Mouse (Mus musculus) liver, embryonic 12.5 days (tissue): ENCODE measurements around the gene Gm43191. TPM values are rescaled to one million over a fixed set of nuclear protein-coding genes. Genes with fewer than 3 reads are reported as not detected.

Source experiments
- ATAC-seq: fragments of 200-750 bp; cut with Nextera tagmentation; 2 replicates; pipeline ENCODE4 v1.8.0; 2017; ENCODE audit warnings: moderate number of reproducible peaks, mild to moderate bottlenecking, moderate library complexity
- H3K27ac ChIP-seq: fragments of 300-500 bp; sonication (generic); 2 replicates; pipeline ENCODE4 v1.5.1; 2016; ENCODE audit warnings: mild to moderate bottlenecking
- H3K27me3 ChIP-seq: fragments of 300-500 bp; sonication (generic); replicated peaks from 2 replicates; pipeline ENCODE4 v1.6.1; 2016; ENCODE audit warnings: mild to moderate bottlenecking, moderate library complexity
- H3K36me3 ChIP-seq: fragments of 300-500 bp; sonication (generic); 2 replicates; pipeline ENCODE4 v1.6.1; 2016; ENCODE audit warnings: mild to moderate bottlenecking, moderate library complexity
- H3K4me1 ChIP-seq: fragments of 300-500 bp; sonication (generic); 2 replicates; pipeline ENCODE4 v1.6.1; 2016
- H3K4me2 ChIP-seq: fragments of 300-500 bp; sonication (generic); 2 replicates; pipeline ENCODE4 v1.6.1; 2016; ENCODE audit warnings: mild to moderate bottlenecking, moderate library complexity
- H3K4me3 ChIP-seq: fragments of 300-500 bp; sonication (generic); 2 replicates; pipeline ENCODE4 v1.5.1; 2016; ENCODE audit warnings: mild to moderate bottlenecking, moderate library complexity
- H3K9ac ChIP-seq: fragments of 300-500 bp; sonication (generic); 2 replicates; pipeline ENCODE4 v1.6.1; 2016; ENCODE audit warnings: mild to moderate bottlenecking, moderate library complexity
- H3K9me3 ChIP-seq: fragments of 300-500 bp; sonication (generic); replicated peaks from 2 replicates; pipeline ENCODE4 v1.6.1; 2016; ENCODE audit warnings: mild to moderate bottlenecking, moderate library complexity
- WGBS: fragments of 180-500 bp; shearing (Covaris S2); methylation state at CpG from one replicate; pipeline ENCODE4 v1.1.7; 2016; ENCODE audit not compliant: insufficient replicate concordance; 5-methylcytosine and 5-hydroxymethylcytosine counted together
- polyA plus RNA-seq: library from polyadenylated mRNA; unstranded; fragments of >200 nt; fragmentation: Nextera tagmentation; extraction: Ambion mirVana; gene quantifications from 2 replicates; pipeline ENCODE4 v1.2.1, GENCODE M21; 2016

The Gm43191 gene
- polyA plus RNA-seq, 1 experiment from 2014 or later, result not detected

DNA sequence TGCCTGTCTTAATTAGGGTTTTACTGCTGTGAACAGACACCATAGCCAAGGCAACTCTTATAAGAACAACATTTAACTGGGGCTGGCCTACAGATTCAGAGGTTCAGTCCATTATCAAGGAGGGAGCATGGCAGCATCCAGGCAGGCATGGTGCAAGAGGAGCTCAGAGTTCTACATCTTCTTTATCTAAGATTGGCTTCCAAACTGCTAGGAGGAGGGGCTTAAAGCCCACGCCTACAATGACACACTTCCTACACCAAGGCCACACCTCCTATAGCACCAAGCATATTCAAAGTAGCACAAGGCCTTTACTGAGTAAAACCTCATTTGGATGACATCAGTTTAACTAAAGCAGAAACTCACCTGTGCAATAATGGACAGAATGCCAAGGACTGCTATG is 41.0 kb downstream of the Gm43191 start:
- H3K36me3 ChIP-seq, result peaks cover 95% of the 10 kb centered on the region
- 57% methylated on average over 1 of the region's 1 CpGs for WGBS
- H3K9ac ChIP-seq, result no peak overlapping the region
- H3K27me3 ChIP-seq, result no peaks in the 10 kb centered on the region
- peak; percentile 80 for ATAC-seq
- H3K9me3 ChIP-seq, result no peaks in the 10 kb centered on the region
- H3K4me3 ChIP-seq, result no peak overlapping the region
- no peak overlapping the region for H3K4me2 ChIP-seq
- no peak overlapping the region for H3K27ac ChIP-seq
- H3K4me1 ChIP-seq, result peaks cover 16% of the 10 kb centered on the region

DNA sequence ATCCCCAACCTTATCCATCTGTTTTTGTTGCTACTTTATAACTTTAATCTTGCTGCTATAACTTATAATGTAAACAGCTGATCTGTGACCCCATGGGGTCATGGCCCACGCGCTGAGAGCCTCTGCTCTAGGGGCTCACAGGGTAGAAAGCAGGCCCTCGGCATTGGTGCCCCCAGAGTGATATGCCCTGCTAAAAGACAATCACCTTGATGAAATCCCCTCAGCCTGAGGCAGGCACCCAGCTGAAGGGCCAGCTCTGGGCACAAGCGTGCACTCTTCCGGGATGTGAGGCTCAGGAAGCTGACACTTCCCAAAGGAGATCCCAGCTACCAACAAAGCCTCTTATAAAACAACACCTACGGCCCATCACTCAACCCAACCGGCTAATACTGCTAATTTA is 42.5 kb downstream of the Gm43191 start:
- 87% methylated on average over 7 of the region's 7 CpGs for WGBS
- peaks cover 97% of the 10 kb centered on the region for H3K36me3 ChIP-seq

DNA sequence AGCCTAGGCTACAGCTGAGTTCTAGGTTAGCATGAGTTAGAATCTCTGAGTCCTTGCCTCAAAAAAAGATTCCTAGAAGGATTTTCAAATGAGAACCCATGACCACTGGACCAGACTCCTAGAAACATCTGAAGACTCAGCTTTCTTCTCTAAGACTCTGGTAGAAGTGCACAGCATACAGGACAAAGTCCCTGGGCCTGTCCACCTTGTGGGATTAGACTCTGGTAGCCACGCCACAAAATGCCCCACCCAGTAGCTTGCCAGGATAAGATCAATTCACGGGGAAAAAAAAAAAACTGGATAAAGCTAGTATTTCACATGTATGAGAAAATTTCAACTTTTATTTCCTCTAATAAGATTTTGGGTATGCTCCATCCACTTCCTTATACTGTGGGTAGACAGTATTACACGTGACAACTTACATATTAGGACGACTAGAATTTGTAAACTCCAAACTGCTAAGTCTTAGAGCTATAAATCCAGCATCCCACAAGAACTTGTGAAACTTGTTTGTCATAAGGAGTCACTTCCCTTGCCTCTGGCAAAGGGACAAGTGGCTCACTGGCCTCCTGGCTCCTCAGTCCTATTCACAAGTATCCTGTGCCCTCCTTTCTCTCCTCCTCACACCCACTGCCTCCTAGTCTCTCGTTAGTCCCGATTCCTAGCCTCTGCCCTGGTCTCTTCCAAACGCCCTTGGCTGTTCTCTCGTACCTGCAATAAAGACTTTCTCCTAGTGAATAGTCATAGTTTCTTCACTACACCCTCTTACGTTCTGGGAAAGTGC is 43.2 kb downstream of the Gm43191 start:
- no peak overlapping the region for H3K9ac ChIP-seq
- no peak overlapping the region for H3K4me2 ChIP-seq
- H3K27me3 ChIP-seq, result no peaks in the 10 kb centered on the region
- H3K36me3 ChIP-seq, result peaks cover 97% of the 10 kb centered on the region
- H3K4me3 ChIP-seq, result no peak overlapping the region
- 78% methylated on average over 9 of the region's 9 CpGs for WGBS
- H3K4me1 ChIP-seq, result peaks cover 8% of the 10 kb centered on the region
- H3K9me3 ChIP-seq, result no peaks in the 10 kb centered on the region
- ATAC-seq, result no peak
- H3K27ac ChIP-seq, result no peak overlapping the region

More for the DNA sequence above, 42.5 kb downstream of the Gm43191 start:
- H3K4me2 ChIP-seq, result no peak overlapping the region
- no peaks in the 10 kb centered on the region for H3K9me3 ChIP-seq
- H3K4me3 ChIP-seq, result no peak overlapping the region
- H3K4me1 ChIP-seq, result peaks cover 15% of the 10 kb centered on the region
- H3K27ac ChIP-seq, result no peak overlapping the region
- H3K27me3 ChIP-seq, result no peaks in the 10 kb centered on the region
- ATAC-seq, result no peak
- H3K9ac ChIP-seq, result no peak overlapping the region

DNA sequence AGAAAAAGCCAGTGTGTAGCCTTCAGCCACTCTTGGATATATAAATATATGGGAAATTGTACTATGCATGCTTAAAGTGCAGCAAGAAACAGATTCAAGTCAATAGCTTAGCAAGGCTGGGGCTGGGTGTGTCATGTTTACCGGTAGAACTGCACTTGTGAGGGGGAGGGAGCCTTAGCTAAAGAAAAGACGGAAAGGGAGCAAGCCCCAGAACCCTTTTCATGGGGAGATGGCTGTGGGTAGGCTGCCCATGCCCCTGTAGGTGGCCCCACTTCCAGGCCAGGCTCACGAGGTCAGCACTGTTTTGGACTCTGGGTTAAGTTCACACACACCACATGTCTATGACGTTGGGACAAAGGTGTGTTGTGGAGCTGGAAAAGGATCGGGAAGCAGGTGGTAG is 45.3 kb downstream of the Gm43191 start:
- ATAC-seq, result no peak
- WGBS, result 70% methylated on average over 5 of the region's 5 CpGs
- Histone ChIP-seq H3K27me3 (no peaks in the 10 kb centered on the region), H3K4me3 (no peak overlapping the region), H3K9me3 (no peaks in the 10 kb centered on the region), H3K9ac (no peak overlapping the region), H3K36me3 (peaks cover 94% of the 10 kb centered on the region), H3K4me2 (no peak overlapping the region), H3K27ac (no peak overlapping the region), H3K4me1 (peaks cover 6% of the 10 kb centered on the region; the same call in 1 of the 2 replicates)

DNA sequence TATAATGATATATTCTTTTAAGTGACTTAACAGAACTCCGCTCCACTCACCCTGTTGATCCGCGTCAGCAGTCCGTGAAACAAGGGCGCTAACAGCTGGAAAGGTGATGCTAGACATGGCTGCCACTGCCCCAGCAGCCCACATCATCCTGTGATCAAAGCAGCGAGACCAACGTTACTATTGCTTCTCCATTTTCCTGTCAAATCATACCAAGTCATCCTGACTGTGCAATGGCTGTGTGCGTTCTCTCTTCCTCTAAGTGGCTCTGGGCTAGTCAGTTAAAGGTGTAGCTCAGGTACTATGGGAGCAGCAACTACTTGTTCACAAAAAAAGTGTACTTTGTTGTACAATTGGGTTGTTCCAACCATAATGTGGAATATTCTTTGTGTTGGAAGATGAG is 46.2 kb downstream of the Gm43191 start:
- Histone ChIP-seq H3K9ac (no peak overlapping the region), H3K27me3 (no peaks in the 10 kb centered on the region), H3K4me3 (no peak overlapping the region), H3K4me2 (no peak overlapping the region), H3K36me3 (peaks cover 93% of the 10 kb centered on the region), H3K9me3 (no peaks in the 10 kb centered on the region), H3K27ac (no peak overlapping the region), H3K4me1 (peaks cover 1% of the 10 kb centered on the region; the same call in 1 of the 2 replicates)
- ATAC-seq, result no peak
- WGBS, result 80% methylated on average over 8 of the region's 8 CpGs

DNA sequence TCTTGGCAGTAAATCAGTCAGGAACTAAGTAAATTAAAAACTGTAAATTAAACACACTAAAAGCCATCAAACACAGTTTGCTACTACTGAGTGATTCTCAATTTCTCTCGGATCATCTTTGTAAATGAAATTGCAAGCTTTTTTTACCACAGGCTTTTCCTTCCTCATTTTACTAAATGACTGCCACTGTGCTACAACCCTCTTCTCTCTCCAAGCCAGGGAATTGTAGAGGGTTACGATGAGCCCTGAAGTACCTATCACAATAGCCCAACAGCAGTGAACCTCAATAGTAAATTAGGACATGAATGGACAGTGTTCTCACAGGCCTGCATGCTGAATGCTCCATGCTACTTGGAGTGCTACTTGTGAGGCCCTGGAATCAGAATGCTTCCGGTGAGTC is 47.0 kb downstream of the Gm43191 start:
- H3K27me3 ChIP-seq, result no peaks in the 10 kb centered on the region
- no peaks in the 10 kb centered on the region for H3K9me3 ChIP-seq
- no peak overlapping the region for H3K27ac ChIP-seq
- H3K4me2 ChIP-seq, result no peak overlapping the region
- no peak for ATAC-seq
- H3K9ac ChIP-seq, result no peak overlapping the region
- H3K4me3 ChIP-seq, result no peak overlapping the region
- 80% methylated on average over 3 of the region's 3 CpGs for WGBS
- no peaks in the 10 kb centered on the region for H3K4me1 ChIP-seq
- H3K36me3 ChIP-seq, result peaks cover 90% of the 10 kb centered on the region

DNA sequence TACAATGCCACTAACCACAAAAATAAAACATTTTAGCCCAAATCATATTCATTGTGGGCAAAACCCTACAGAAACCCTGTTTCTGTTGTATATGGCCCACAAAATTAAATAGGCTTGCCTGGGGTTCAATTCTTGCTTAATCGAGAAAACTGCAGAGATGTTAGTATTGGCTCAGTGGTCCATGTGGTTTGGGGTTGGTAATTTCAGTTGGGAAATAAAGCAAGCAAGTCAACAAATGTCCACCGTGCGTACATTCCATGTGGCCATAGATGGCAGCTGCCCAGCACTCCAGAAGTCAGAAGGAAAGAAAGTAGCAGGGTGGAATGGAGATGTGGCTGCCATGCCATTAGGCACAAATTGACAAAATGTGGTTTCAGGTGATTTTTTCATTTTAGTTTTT is 48.1 kb downstream of the Gm43191 start:
- H3K4me2 ChIP-seq, result no peak overlapping the region
- H3K27ac ChIP-seq, result no peak overlapping the region
- no peak overlapping the region for H3K4me3 ChIP-seq
- H3K9me3 ChIP-seq, result no peaks in the 10 kb centered on the region
- no peaks in the 10 kb centered on the region for H3K4me1 ChIP-seq
- H3K27me3 ChIP-seq, result no peaks in the 10 kb centered on the region
- H3K36me3 ChIP-seq, result peaks cover 89% of the 10 kb centered on the region
- no peak for ATAC-seq
- WGBS, result 86% methylated on average over 3 of the region's 3 CpGs
- H3K9ac ChIP-seq, result no peak overlapping the region

DNA sequence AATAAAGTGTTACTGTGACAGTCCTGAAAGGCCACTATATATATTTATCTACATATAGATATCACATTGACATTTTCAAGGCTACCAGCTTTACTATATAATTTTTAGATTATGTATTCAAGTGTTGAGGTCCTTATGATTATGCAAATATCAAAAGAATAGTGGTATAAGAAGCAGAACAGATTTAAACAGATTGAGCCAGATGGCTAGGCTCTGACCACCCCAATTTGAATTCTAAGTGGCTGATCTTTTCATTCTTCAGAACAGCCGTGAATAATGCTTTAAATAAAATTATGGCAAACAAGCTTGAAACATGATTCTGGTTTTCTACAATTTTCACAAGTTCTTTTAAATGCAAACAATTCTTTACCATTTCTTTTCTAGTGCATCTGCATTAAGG is 49.6 kb downstream of the Gm43191 start:
- H3K4me1 ChIP-seq, result no peaks in the 10 kb centered on the region
- no peak overlapping the region for H3K9ac ChIP-seq
- ATAC-seq, result no peak
- peaks cover 90% of the 10 kb centered on the region for H3K36me3 ChIP-seq
- H3K4me3 ChIP-seq, result no peak overlapping the region
- H3K27ac ChIP-seq, result no peak overlapping the region
- no peaks in the 10 kb centered on the region for H3K9me3 ChIP-seq
- WGBS, result 74% methylated on average over 1 of the region's 1 CpGs
- H3K27me3 ChIP-seq, result no peaks in the 10 kb centered on the region
- H3K4me2 ChIP-seq, result no peak overlapping the region

DNA sequence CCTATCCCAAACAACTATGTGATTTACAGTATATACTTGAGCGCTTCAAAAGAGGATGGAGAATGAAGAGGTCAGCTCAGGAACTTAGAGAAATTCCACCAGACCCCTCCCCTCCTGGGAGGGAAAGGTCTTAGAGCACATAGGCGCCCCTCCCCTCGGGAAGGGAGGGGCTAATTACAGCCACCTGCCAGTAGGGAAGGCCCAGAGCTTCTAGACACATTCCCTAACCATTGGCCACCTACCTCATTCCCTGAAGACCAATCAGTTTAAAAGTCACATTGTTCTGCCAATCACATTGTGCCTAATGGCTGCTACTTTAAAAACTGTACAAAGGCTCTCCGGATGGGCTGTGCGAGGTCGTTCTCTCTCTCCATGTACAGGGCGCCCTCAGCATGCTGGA is 58.4 kb downstream of the Gm43191 start:
- H3K36me3 ChIP-seq, result peaks cover 71% of the 10 kb centered on the region
- 81% methylated on average over 7 of the region's 7 CpGs for WGBS

DNA sequence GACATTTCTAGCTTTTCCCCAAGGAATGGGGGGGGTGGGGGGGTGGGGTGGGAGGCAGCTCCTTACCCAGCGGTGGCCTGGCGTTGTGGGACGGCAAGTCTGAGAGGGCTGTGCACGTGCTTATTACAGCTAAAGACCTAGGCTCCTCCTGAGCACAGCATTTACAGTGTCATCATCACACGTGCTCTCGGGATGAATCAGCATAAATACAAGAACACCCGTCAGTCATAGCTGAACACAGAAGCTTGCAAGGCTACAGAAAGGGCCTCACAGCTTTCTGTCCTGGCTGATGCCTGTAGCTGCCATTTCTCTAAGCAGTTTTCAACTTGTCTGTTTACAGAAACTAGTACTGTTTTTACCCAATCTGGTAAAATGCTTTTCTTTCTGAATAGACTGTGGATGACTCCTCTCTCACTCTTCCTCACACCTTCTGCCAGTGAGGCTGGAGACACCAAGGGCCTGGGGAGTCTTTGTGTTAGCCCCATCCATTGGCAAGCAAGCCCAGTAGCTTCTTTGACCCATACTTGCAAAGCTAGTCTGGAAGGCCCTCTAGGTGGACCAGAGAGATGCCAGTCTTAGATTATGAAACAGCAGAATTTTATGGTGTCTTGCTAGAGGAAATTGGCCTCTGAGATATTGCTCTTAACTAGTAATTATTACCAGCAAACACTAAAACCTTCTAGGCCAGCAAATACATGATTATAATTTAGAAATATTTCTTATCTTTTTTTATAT is 60.3 kb downstream of the Gm43191 start:
- peak; percentile 92 for ATAC-seq
- no peak overlapping the region for H3K4me3 ChIP-seq
- H3K27ac ChIP-seq, result peak overlapping the region; percentile 70; the same call in 1 of the 2 replicates
- H3K4me1 ChIP-seq, result peaks cover 17% of the 10 kb centered on the region
- no peaks in the 10 kb centered on the region for H3K9me3 ChIP-seq
- H3K27me3 ChIP-seq, result no peaks in the 10 kb centered on the region
- no peak overlapping the region for H3K9ac ChIP-seq
- peaks cover 67% of the 10 kb centered on the region for H3K36me3 ChIP-seq
- no peak overlapping the region for H3K4me2 ChIP-seq
- WGBS, result 57% methylated on average over 7 of the region's 7 CpGs

More for the DNA sequence above, 58.4 kb downstream of the Gm43191 start:
- H3K9me3 ChIP-seq, result no peaks in the 10 kb centered on the region
- no peak overlapping the region for H3K4me3 ChIP-seq
- H3K9ac ChIP-seq, result no peak overlapping the region
- no peak overlapping the region for H3K4me2 ChIP-seq
- H3K27ac ChIP-seq, result no peak overlapping the region
- no peak for ATAC-seq
- H3K27me3 ChIP-seq, result no peaks in the 10 kb centered on the region
- H3K4me1 ChIP-seq, result peaks cover 16% of the 10 kb centered on the region

DNA sequence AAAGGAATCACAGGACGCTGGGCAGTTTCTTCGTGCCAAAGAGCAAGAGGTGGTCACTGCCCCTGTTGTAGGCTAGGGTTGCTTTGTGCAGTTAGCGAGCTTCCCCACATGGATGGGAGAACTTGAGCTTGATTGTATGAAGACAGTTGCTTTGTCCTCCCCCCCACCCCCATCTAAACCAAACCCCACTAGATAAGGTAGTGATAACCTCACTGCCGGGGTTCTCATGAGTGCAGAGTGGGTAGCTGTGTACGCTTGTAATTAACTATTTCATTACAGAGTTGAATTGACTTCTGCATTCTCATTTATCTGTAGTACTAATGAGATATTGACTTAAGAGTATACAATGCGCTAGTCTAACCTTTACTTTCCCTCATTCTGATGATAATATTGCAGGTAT is 62.2 kb downstream of the Gm43191 start:
- no peak for ATAC-seq
- Histone ChIP-seq H3K36me3 (peaks cover 86% of the 10 kb centered on the region), H3K27me3 (no peaks in the 10 kb centered on the region)

DNA sequence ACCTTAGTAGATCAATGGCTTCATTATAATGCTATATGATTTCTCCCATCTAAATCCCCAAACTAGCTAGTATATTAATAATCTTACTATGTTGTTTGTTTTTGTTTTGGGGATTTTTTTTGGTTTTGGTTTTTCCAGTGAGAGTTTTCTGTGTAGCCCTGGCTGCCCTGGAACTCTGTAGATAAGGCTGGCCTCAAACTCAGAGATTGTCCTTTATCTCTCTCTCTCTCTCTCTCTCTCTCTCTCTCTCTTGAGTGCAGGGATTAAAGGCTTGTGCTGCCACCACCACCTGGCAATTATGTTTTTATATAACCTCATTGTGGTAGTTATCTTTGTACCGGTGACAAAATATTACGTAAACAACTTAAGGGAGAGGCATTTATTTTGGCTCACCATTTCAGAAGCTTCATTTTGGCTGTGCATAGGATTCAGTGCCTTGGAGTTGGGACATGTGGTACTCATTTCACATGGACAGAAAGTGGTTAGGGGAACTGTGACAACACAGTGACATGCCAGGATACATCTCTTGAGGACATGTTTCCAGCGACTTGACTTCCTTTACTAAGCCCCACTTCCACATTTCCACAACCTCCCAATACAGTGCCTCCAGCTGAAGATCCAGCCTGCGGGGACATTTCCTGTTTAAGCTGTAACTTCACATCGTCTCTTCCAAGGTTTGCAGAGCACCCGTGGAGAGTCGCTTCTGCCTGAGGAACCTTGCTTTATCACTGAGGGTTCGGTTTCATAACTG is 65.6 kb downstream of the Gm43191 start:
- Histone ChIP-seq H3K9me3 (no peaks in the 10 kb centered on the region), H3K27me3 (no peaks in the 10 kb centered on the region), H3K4me2 (no peak overlapping the region), H3K9ac (no peak overlapping the region), H3K4me3 (no peak overlapping the region), H3K4me1 (peaks cover 31% of the 10 kb centered on the region), H3K27ac (no peak overlapping the region), H3K36me3 (peaks cover 79% of the 10 kb centered on the region)
- no peak for ATAC-seq
- 71% methylated on average over 8 of the region's 8 CpGs for whole genome bisulfite sequencing

More for the DNA sequence above, 62.2 kb downstream of the Gm43191 start:
- peaks cover 36% of the 10 kb centered on the region for H3K4me1 ChIP-seq
- H3K9me3 ChIP-seq, result no peaks in the 10 kb centered on the region
- no peak overlapping the region for H3K9ac ChIP-seq
- H3K4me2 ChIP-seq, result no peak overlapping the region
- 59% methylated on average over 6 of the region's 6 CpGs for WGBS
- H3K27ac ChIP-seq, result no peak overlapping the region
- no peak overlapping the region for H3K4me3 ChIP-seq
